Mouse (Mus musculus) midbrain, postnatal 0 days (tissue): ENCODE measurements at regions not wholly inside any gene's neighbourhood (a gene's known extent, or its start where the extent isn't known, plus 50 kb on each side); places are given as distances from the start of the nearest gene placed in this dataset.
A peak's percentile ranks its signal among the peaks of the same experiment; 100 is the strongest.

Experiments
- ATAC-seq: fragments of 200-750 bp; cut with Nextera tagmentation; 2 replicates; pipeline ENCODE4 v1.8.0; 2017; ENCODE audit warnings: moderate number of reproducible peaks, mild to moderate bottlenecking, moderate TSS enrichment, moderate library complexity; ENCODE audit not compliant: low FRiP score
- DNase-seq: peaks from one replicate; pipeline ENCODE4 v3.0.0-alpha.2; 2015; ENCODE audit warnings: low spot score
- H3K27ac ChIP-seq: fragments of 300-500 bp; sonication (generic); 2 replicates; pipeline ENCODE4 v1.5.1; 2014; ENCODE audit warnings: low read depth, mild to moderate bottlenecking, low read length, mixed read lengths
- H3K27me3 ChIP-seq: fragments of 300-500 bp; sonication (generic); 2 replicates; pipeline ENCODE4 v1.6.1; 2014; ENCODE audit warnings: low read length, control low read depth, mixed read lengths; ENCODE audit not compliant: insufficient read depth
- H3K36me3 ChIP-seq: fragments of 300-500 bp; sonication (generic); 2 replicates; pipeline ENCODE4 v1.6.1; 2014; ENCODE audit warnings: low read length, control low read depth, mixed read lengths; ENCODE audit not compliant: insufficient read depth
- H3K4me1 ChIP-seq: fragments of 300-500 bp; sonication (generic); 2 replicates; pipeline ENCODE4 v1.6.1; 2014; ENCODE audit warnings: mild to moderate bottlenecking, control low read depth, antibody characterized with exemption, low read length, mixed read lengths; ENCODE audit not compliant: insufficient read depth
- H3K4me2 ChIP-seq: fragments of 300-500 bp; sonication (generic); 2 replicates; pipeline ENCODE4 v1.6.1; 2014; ENCODE audit warnings: low read depth, mild to moderate bottlenecking, low read length, mixed read lengths; ENCODE audit not compliant: poor library complexity, severe bottlenecking
- H3K4me3 ChIP-seq: fragments of 300-500 bp; sonication (generic); 2 replicates; pipeline ENCODE4 v1.5.1; 2014; ENCODE audit warnings: low read depth, mild to moderate bottlenecking, low read length, moderate library complexity
- H3K9ac ChIP-seq: fragments of 300-500 bp; sonication (generic); replicated peaks from 2 replicates; pipeline ENCODE4 v1.6.1; 2014; ENCODE audit warnings: mild to moderate bottlenecking, low read length, moderate library complexity, mixed read lengths; ENCODE audit not compliant: poor library complexity, severe bottlenecking
- H3K9me3 ChIP-seq: fragments of 300-500 bp; sonication (generic); 2 replicates; pipeline ENCODE4 v1.6.1; 2016; ENCODE audit warnings: low read length, control low read depth
- CTCF ChIP-seq: IDR thresholded peaks from 2 replicates; pipeline ENCODE4 v1.5.1; 2016; ENCODE audit warnings: antibody characterized with exemption, mild to moderate bottlenecking
- WGBS: fragments of 180-500 bp; shearing (Covaris S2); extraction: QIAGEN DNeasy Blood & Tissue Kit; methylation state at CpG from one replicate; pipeline ENCODE4 v1.1.7; 2014; 5-methylcytosine and 5-hydroxymethylcytosine counted together

DNA sequence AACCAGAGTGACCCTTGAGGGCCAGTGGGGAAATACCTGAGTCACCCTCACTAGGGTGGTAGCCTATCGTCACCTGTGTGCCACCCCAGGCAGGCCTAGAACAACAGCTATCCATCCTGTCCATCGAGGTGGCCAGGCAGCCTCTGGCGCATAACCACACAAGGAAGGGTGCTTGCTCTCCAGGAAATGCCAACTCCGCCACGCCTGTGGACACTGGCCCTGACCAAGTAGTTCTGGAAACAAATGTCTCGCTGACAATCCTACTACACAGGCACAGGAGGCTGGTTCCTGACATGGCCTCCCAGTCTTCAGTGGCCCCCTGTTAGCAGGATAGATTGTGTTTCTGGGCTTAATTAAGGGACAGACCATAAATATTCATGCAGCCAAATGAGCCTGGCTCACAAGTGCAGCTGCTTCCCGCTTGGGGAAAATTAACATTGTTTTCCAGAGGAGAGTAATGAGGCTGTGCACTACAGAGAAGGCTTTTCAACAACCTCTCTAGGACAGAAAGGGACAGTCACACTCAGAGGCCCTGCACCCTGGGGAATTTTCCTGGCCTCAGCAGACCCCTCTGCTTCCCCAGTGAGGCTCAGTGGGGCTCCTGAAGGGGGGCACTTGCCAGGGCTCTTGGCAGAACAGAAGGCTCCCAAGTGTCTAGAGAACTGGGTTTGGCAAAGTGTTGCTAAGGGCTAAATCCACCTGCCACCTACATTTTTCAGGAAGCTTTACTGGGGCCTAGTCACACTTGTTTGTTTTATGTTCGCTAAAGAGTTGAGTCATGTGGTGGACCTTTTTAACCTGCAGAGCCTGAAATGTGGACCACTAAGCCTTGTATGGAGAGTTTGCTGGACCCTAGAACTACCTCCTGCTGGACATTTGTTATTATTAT is 143.2 kb upstream of the Gm12830 start:
- no peak overlapping the region for H3K4me2 ChIP-seq
- no peak overlapping the region for H3K4me3 ChIP-seq
- no peaks in the 10 kb centered on the region for H3K36me3 ChIP-seq
- no peaks in the 10 kb centered on the region for H3K9me3 ChIP-seq
- 65% methylated on average over 8 of the region's 8 CpGs for WGBS
- TF ChIP-seq CTCF: no peak
- peaks cover 4% of the 10 kb centered on the region; the same call in 1 of the 2 replicates for H3K4me1 ChIP-seq
- DNase-seq: peak; percentile 28
- no peak overlapping the region for H3K27ac ChIP-seq
- no peaks in the 10 kb centered on the region for H3K27me3 ChIP-seq
- ATAC-seq: no peak
- no peak overlapping the region for H3K9ac ChIP-seq

DNA sequence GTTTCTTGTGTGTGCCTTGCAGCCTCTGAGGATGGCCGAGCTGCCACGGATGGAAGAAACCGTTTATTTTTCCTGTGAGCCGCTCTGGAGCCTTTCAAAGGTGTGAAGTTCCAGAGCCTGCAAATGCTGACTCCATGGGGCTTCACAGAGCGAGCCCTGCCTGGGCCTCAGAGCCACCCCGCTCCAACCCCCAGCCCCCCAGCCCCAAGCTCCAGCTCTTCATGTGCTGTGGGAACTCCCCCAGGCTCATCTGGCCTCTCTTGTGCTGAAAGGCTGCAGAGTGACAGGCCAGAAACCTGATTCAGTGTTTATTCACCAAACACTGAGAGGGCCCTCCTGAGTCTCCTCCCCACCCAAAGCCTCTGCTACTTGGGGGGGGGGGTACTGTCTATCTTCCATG is 141.2 kb upstream of the Gm12830 start:
- TF ChIP-seq CTCF: no peak
- no peaks in the 10 kb centered on the region for H3K9me3 ChIP-seq
- no peak overlapping the region for H3K4me2 ChIP-seq
- DNase-seq: no peak
- 54% methylated on average over 6 of the region's 6 CpGs for WGBS
- no peak for ATAC-seq
- peaks cover 4% of the 10 kb centered on the region; the same call in 1 of the 2 replicates for H3K4me1 ChIP-seq
- H3K27me3 ChIP-seq: no peaks in the 10 kb centered on the region
- no peaks in the 10 kb centered on the region for H3K36me3 ChIP-seq
- no peak overlapping the region for H3K9ac ChIP-seq
- H3K27ac ChIP-seq: no peak overlapping the region
- no peak overlapping the region for H3K4me3 ChIP-seq

DNA sequence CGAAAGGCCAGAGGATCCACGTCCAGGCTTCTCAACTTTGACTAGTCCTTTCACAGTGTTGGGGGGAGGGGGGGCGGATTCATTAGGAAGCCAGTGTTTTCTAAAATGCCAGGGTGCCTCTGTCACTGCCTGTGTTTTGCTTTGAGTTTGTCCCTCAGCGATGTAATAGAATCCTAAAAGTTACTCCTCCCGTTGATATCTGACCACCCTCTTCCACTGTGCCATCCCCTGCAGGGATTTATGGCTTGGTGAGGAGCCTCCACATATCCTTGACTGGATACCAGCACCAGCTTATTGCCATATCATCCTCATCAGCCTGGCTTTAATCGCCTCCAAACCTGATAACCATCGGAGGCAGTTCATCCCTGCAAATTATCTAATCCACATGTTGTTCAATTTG is 138.6 kb upstream of the Gm12830 start:
- H3K4me3 ChIP-seq: no peak overlapping the region
- no peak overlapping the region for H3K4me2 ChIP-seq
- ATAC-seq: no peak
- no peaks in the 10 kb centered on the region for H3K27me3 ChIP-seq
- no peak for TF ChIP-seq CTCF
- H3K9ac ChIP-seq: no peak overlapping the region
- H3K36me3 ChIP-seq: no peaks in the 10 kb centered on the region
- no peaks in the 10 kb centered on the region for H3K9me3 ChIP-seq
- 78% methylated on average over 7 of the region's 7 CpGs for WGBS
- H3K4me1 ChIP-seq: peaks cover 7% of the 10 kb centered on the region; the same call in 1 of the 2 replicates
- no peak for DNase-seq
- no peak overlapping the region for H3K27ac ChIP-seq

DNA sequence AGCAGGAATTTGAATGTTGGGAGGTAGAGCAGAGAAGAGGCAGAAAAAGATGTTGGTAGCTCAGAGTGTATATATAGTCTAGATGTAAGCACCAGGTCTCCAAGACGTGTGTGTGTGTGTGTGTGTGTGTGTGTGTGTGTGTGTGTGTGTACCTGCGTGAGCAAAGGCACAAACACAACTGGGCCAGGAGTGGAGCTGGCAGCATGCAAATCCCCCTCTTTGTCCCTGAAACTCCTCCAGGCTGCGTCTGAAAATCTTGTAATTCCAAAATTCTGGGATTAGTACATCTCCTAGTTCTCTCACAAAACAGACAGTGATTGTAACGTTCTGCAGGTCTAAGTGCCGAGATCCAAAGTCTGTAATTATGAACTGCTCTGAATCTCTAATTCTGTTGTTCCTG is 137.8 kb upstream of the Gm12830 start:
- H3K4me1 ChIP-seq: 0 out of 2 replicates have a peak, but pooled peaks cover 3% of the 10 kb centered on the region

DNA sequence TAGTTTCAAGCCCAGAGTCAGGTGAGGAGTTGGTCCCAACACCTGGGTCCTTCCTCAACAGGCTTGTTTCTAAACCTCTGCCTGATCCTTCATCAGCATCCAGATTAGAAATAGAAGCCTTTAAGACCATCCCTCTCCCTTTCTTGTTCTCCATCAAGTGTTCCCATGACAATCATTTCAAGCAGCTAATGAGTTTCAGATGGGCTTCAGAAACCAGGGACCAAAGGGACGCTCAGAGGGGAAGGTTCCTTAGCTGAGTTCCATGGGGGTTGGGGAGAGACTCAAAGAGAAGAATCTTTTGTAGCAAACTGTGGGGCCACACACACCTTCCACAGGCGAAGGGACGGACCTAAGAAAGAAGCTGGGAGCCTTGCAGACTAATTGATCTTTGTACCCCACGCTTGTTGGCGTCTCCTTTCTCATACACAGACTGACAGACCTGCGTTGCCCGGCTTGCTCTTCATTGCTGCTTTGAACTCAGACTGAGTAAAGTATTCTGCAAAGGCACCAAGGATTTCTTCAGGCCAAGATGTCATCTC is 136.6 kb upstream of the Gm12830 start:
- TF ChIP-seq CTCF: no peak
- ATAC-seq: no peak
- WGBS: 69% methylated on average over 7 of the region's 7 CpGs

More for the DNA sequence above, 137.8 kb upstream of the Gm12830 start:
- no peak overlapping the region for H3K4me3 ChIP-seq
- no peak overlapping the region for H3K4me2 ChIP-seq
- H3K27ac ChIP-seq: no peak overlapping the region
- H3K9me3 ChIP-seq: no peaks in the 10 kb centered on the region
- WGBS: 72% methylated on average over 5 of the region's 5 CpGs
- TF ChIP-seq CTCF: no peak
- DNase-seq: no peak
- no peak for ATAC-seq
- H3K36me3 ChIP-seq: no peaks in the 10 kb centered on the region
- no peak overlapping the region for H3K9ac ChIP-seq
- H3K27me3 ChIP-seq: no peaks in the 10 kb centered on the region

DNA sequence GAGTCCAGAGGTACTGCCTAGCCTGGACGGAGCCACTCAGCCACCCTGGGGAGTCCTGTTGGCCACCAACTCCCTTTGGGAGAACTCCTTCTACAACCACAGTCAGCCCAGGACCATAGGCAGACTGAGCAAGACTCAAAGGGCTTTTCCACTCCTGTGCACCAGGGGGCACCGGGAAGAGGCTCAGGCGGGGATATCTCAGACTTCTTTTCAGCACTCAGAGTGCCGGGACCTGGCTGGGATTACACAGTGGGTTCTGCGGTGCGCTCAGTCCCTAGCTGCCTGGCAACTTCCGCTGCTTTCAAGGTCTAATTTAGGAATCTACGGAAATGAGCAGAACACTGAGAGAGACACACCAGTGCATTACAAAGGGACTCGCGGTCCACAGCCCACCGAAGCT is 136.1 kb upstream of the Gm12830 start:
- Histone ChIP-seq H3K27ac (no peak overlapping the region), H3K9ac (no peak overlapping the region), H3K27me3 (no peaks in the 10 kb centered on the region), H3K9me3 (no peaks in the 10 kb centered on the region), H3K4me1 (0 out of 2 replicates have a peak, but pooled peaks cover 3% of the 10 kb centered on the region), H3K4me2 (peak overlapping the region; percentile 31), H3K36me3 (no peaks in the 10 kb centered on the region), H3K4me3 (no peak overlapping the region)
- peak; percentile 69 for TF ChIP-seq CTCF
- ATAC-seq (peak; percentile 77), DNase-seq (peak; percentile 43)
- 13% methylated on average over 11 of the region's 11 CpGs for WGBS

More for the DNA sequence above, 136.6 kb upstream of the Gm12830 start:
- 0 out of 2 replicates have a peak, but pooled peaks cover 3% of the 10 kb centered on the region for H3K4me1 ChIP-seq
- H3K27ac ChIP-seq: no peak overlapping the region
- no peak for DNase-seq
- H3K9me3 ChIP-seq: no peaks in the 10 kb centered on the region
- H3K4me3 ChIP-seq: no peak overlapping the region
- H3K36me3 ChIP-seq: no peaks in the 10 kb centered on the region
- H3K9ac ChIP-seq: no peak overlapping the region
- H3K27me3 ChIP-seq: no peaks in the 10 kb centered on the region
- H3K4me2 ChIP-seq: no peak overlapping the region
